Mouse (Mus musculus): Measurements from ENCODE around the gene Aven. TPM values are rescaled to one million over a fixed set of nuclear protein-coding genes. Genes with fewer than 3 reads are reported as not detected.
"Not testable (repeated sequence)": the region's sequence is repeated elsewhere in the genome, so short reads cannot be mapped to it uniquely, and the experiment has no call there.

The Aven gene
- total RNA-seq (2015) (18.7 and 19.6 TPM in 2 replicates), total RNA-seq (2017) (30.9 and 41.0 TPM in 2 replicates)

DNA sequence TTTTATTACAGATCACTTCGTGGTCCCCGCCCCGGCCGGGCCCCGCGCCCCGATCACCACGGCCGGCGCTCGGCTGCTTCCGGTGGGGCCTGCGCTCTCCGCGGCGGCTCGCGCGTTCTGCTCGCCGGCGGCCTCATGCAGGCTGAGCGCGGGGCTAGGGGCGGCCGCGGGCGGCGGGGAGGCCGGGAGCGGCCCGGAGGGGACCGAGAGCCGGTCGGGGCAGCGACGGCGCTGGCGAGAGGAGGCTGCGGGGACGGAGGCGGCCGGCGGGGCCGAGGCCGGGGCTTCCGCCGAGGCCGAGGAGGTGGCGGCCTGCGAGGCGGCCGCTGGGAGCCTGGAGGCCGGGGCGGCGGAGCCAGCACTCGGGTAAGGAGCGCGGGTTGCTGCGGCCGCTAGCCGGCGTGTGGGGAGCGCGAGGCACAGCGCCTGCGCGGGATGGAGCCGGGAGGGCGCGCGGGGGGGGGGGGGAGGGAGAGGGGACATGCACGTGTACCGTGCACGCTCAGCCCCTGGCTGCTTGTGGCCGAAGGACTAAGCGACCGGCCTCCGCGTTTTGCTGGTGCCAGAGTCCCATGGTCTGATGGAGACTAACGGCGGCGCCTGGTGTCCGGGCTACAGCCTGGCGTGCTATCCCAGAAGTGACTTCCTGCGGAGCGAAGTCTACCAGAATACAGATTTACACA lies at the start of gene Aven:
Gene Aven, plus strand, starts transcription at position 109 of the 683 bp plus-strand sequence.
- ATAC-seq (replicated peaks; ENCODE audit: poor library complexity): peak; percentile 65

DNA sequence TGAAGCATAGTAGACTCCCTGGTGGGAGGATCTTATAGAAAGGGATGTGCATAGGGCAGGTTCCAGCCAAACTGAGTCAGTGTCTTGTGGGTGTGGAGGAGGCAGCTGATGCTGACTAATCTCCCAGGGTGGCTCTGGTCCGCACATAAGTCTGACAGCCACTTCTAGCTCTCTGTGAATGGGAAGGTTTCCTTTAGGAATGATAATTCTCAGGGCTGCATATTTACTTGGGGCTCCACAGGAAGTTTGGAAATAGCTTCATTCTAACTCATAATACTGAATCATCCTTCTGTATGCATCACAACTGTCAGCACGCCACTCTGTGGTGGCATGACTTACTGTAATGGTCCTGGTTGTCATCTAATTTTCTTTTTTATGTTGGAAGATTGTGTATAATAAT lies 49.3 kb upstream of the Aven start:
- no peak for ATAC-seq (replicated peaks; ENCODE audit: poor library complexity)

DNA sequence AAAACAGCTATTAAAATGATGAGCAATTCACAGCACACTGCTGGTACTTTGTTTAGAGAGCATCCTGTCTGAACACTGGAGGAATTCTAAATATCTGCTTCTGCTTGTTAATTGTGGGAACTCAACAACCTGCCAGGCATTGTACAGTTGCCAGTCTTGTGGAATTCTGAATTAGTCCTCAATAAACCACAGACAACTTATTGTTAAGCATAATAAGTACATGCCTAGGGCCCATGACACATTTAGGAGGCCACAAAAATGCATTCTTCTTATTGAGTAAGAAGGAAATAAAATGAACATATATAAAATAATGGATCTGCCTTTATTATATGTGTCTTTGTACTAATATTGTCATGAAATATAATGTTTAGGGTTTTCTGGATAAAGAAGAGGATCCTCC lies 47.3 kb upstream of the Aven start:
- ATAC-seq (replicated peaks; ENCODE audit: poor library complexity): no peak

DNA sequence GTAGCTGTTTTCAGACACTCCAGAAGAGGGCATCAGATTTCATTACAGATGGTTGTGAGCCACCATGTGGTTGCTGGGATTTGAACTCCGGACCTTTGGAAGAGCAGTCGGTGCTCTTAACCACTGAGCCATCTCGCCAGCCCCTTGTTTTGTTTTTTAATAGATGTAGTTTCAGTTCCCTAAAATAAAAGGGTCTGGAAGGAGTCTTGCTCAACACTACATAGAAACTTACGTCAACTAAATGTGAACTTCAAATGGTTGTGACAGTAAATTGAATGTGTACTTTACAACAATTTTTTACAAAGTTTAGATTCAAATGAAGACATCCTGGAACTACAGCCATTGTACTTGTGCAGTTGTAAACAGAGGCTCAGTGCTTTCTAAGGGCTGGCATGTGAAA lies 44.7 kb upstream of the Aven start:
- peak; percentile 79 for ATAC-seq (replicated peaks; ENCODE audit: poor library complexity)

DNA sequence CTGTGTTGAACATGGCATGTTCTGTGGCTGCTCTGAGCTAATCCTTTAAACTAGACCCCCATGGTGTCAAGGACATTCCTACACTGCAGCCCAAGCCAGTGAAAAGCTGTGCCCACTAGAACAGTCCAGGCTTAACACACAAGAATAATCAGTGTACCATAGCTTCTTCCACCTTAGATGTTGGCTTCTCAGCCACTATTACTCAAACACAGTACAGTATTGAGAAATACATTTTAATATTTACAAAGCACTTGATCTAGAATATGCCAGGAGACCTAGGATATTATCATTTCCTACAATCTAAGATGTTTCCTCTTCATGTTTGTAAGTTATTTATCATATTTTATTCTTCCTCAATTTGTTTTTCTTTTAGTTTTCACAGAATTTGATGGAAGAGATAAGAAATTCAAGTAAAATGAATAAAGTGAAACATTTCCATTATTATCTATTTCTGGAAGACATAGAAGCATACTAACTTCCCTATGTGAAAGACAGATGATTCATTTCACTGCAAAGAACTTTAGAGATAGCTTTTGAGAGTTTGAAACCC lies 44.2 kb upstream of the Aven start:
- ATAC-seq (replicated peaks; ENCODE audit: poor library complexity): peak; percentile 47

DNA sequence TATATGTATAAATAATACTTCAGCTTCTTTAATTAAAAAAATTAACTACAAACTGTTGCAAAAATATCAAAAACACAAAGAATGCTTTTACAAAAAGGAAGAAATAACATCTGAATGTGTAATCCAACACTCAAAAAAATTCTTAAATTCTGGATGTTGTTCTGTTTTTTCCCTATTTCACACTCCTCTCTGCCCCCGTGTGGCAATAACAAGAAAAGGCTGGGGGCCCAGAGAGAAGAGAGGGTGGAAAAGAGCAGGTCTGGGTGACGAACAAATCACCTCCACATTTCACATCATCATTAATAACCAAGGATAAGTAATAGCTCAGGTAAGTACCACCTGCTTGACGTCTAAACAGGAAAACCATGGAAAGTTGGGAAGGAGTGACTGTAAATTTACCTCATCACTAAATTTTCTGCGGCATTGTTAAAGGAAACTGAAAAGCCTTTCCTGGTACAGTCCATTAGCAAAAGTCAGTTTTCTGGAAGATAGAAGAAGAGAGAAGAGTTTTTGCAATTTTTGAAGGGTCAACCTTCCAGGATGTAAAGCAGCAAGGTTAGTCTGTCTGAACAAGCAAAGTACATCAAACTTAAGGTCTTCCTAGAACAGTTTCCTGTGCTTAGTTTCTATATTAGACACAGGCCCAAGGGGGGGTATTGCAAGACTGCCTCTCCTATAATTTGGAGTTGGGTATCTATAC lies 43.0 kb upstream of the Aven start:
- ATAC-seq (replicated peaks; ENCODE audit: poor library complexity): peak; percentile 67

DNA sequence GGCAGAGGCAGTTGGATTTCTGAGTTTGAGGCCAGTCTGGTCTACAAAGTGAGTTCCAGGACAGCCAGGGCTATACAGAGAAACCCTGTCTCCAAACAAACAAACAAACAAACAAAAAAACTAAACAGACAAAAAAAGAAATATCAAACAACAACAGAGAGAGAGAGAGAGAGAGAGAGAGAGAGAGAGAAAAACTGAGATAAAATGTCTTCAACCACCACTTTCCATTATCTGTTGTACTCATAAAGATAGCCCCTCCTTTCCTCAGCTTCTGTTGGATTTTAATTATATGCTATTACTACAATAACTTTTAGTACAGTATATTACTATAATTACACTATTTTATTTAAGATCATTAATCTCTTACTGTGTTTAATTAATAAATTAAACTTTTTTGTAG lies 40.3 kb upstream of the Aven start:
- not testable (repeated sequence) for ATAC-seq (replicated peaks; ENCODE audit: poor library complexity)

DNA sequence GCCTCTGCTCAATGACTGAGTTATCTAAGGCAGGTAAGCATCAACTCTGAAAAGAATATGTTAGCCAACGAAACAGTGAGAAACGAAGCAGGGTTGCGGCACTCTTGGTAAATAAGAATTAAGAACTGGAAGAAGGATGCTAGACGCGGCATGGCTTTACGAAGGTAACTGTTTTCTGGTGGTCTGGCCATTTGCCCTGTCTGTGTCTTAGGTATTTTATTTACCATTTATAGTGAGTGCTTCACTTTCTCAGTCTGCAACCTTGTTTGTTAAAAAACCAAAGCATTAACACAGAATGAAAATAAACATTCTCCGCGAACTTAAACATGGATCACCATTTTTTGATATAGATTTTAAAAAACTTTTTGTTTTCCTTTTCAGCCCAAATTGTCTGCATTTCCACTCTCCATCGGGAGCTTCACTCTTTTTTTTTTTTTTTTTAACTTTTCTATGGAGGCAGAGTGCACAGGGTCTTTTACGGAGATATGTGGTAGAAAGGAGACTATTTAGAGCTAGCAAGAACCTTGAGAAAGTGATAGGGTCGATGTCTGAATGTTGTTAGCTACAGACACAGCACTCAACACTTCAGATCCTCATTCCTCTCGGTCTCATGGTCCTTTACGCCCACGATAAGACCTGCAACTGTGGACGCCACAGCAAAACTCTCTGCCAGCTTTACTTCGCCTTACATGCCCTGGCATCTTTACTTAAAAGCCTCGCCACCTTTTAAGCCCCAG lies 38.5 kb upstream of the Aven start:
- no peak for ATAC-seq (replicated peaks; ENCODE audit: poor library complexity)

DNA sequence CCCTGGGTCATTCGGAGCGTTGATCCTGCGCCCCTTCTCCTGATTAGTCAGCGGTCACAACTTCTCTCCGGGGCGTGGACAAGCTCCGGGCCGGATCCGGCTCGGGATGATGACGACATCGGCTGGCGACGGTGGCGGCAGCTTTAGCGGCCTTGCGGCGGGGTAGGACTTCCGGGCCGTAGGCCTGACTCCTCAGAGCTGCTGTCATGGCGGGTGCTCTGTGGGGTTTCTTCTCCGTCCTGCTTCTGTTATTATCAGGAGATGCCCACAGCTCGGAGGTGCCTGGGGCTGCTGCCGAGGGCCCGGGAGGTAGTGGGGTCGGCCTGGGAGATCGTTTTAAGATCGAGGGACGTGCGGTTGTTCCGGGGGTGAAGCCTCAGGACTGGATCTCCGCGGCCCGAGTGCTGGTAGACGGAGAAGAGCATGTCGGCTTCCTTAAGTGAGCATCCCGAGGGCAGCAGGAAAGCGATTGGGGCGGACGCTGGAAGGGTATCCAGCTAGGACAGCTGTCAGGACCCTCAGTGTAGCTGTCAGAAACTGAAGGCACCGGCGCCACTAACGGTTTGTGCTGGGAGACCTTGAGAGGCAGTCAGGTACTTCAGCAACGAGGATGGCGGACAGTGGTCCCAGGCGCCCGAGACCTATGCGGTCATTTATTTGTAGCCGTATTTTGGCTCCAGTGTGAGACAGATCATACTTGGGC lies 37.8 kb upstream of the Aven start, which contains the start of gene Emc7:
Gene Emc7, plus strand, starts transcription at position 136 of the 703 bp plus-strand sequence.
- ATAC-seq (replicated peaks; ENCODE audit: poor library complexity): peak; percentile 98

DNA sequence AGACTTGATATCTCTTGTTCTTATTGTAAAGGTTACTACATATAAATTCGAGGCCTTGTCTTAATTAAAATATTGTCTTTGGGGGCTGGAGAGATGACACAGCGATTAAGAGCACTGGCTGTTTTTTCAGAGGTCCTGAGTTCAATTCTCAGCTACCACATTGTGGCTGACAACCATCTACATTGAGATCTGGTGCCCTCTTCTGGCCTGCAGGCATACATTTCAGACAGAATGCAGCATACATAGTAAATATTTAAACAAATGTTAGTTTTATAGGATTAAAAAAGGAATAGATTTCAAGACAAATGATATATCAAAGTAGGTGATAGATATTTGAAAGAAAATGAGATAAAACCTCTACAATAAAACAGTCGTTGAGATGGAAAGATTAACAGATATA lies 32.2 kb upstream of the Aven start:
- ATAC-seq (replicated peaks; ENCODE audit: poor library complexity): no peak

DNA sequence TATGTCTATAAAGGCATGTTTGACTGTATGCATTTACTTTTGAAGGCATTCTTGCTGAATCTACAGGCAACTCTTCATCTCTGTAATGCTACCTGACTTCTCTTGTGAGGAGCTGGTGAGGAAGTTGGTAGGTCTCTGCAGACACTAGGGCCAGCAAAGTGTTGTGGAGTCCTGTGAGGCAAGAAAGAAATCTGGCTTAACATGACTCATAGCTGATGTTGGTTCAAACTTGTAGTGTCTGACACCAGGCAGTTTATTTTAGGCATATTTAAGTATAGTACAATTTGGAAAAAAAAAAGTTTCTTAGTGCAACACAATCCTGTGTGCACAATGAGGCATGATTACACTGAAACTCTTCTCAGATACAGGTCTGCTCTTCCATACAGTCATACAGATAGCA lies 23.2 kb upstream of the Aven start:
- ATAC-seq (replicated peaks; ENCODE audit: poor library complexity): no peak

DNA sequence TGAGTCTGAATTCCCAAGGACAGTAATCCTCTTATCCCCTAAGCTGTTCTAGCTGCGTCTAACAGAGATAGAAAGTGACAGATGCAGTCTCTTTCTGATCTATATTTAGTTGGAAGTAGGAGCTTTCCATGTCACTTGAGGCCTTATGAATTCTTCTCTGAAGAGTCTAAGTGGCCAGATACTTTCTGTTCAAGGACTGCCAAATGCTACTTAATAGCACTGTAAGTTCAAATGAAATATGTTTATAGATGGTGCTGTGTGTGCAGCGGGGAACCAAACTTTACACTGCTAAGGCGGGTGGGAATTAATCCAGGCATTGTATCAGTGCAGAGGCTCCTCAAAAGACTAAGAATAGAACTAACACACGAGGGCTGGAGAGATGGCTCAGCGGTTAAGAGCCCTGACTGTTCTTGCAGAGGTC lies 21.8 kb upstream of the Aven start:
- ATAC-seq (replicated peaks; ENCODE audit: poor library complexity): no peak

DNA sequence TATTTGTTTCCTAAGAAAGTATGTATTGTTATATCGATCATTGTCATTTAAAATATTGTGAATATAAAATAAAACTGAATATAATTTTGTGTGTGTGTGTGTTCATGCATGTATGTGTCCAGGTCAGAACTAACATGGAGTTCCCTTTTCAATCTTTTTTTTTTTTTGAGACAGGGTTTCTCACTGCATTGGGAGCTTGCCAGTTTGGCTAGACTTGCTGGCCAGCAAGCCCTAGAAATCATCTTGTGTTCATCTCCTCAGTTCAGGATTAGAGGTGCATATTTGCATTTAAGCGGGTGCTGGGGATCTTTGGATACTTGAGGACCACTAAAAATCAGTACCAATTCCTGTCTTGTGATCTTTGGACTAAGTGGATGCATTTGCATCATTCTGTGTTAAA lies 20.7 kb upstream of the Aven start:
- ATAC-seq (replicated peaks; ENCODE audit: poor library complexity): no peak

DNA sequence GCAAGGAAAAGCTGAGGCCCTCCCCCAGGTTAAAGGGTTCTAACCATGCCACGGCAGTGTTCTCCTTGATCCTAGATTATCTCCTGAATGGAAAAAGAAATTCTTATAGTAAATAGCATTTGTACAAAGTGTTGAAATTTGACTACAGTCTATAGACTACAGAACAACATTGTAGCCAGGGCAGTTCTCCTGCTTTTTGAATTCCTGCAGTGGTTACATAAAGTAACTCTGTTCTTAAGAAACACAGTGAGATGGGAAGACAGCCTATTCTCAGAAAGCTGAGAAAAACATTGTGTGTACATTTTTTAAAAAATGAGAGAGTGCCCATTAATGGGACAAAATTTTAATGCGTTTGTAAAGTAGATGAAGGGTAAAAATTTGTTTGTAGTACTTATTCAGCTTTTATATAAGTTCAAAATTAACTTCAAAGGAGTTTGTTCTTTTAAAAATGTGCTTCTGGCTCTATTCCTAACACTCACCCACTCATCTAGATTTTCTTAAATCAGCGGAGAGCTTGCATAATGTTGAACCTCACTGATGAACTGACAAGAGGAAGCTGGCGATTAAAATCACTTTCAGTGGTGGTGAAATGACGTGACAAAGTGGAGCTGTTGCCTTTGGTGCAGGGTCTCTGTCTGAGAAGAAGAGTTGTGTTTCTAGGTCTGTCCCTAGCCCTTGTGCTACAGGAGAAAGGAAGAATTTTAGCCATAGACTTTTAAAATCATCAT lies 17.6 kb upstream of the Aven start:
- ATAC-seq (replicated peaks; ENCODE audit: poor library complexity): peak; percentile 60

DNA sequence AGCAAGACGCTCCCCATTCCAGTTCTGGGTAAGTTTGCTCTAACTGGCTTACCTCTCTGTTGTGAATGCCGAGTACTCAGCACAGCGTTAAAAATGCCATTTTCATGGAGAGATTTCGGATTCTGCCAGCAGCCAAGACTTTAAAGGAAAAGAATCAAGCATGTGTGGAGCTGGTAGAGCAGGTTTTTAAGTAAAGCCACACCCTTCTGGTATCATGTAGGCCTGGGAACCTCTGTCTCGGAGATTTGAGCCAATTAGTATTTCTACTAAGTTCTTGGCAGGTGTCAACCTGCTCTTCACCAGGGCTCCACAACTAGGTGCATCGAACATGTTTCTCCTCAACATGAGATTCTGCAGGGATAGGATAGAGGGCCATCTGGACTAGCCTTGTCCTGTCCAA lies 16.2 kb upstream of the Aven start:
- ATAC-seq (replicated peaks; ENCODE audit: poor library complexity): no peak

DNA sequence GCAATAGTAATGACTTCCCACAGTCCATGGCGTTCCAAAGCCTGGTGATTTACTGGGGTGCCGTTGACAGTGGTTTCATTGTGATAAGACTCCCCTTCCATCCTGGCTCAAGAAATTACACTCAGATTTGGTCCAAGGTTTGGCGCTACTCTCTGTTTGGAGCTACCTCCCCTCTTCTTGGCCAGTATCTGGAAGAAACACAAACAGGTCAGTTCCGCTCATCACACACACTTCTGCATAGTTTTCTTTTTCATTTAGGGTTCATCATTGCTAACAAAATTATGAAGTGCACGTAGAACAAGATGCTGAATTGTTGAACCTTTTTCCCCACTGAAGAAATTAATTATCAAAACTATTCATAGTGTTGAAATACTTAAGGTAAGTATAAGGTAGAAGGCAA lies 12.1 kb upstream of the Aven start, which contains the start of gene Chrm5:
Gene Chrm5, minus strand, starts transcription at position 101 of the 400 bp plus-strand sequence.
- ATAC-seq (replicated peaks; ENCODE audit: poor library complexity): no peak

DNA sequence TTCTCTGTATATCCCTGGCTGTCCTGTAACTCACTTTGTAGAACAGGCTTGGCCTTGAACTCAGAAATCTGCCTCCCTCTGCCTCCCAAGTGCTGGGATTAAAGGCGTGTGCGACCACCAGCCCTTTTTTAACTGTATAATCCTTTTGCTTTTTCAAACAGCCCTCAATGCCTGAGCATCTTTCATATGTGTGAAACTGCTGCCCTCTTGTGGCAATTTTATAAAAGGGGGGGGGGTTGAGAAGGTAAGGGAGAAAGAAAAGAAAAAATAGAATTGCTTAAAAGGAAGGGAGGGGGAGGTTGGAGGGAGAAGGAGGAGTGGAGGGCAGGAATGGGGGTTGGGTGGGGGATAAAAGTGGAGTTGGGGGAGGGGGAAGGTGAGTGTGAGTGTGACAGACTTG lies 11.2 kb upstream of the Aven start:
- peak; percentile 79 for ATAC-seq (replicated peaks; ENCODE audit: poor library complexity)

DNA sequence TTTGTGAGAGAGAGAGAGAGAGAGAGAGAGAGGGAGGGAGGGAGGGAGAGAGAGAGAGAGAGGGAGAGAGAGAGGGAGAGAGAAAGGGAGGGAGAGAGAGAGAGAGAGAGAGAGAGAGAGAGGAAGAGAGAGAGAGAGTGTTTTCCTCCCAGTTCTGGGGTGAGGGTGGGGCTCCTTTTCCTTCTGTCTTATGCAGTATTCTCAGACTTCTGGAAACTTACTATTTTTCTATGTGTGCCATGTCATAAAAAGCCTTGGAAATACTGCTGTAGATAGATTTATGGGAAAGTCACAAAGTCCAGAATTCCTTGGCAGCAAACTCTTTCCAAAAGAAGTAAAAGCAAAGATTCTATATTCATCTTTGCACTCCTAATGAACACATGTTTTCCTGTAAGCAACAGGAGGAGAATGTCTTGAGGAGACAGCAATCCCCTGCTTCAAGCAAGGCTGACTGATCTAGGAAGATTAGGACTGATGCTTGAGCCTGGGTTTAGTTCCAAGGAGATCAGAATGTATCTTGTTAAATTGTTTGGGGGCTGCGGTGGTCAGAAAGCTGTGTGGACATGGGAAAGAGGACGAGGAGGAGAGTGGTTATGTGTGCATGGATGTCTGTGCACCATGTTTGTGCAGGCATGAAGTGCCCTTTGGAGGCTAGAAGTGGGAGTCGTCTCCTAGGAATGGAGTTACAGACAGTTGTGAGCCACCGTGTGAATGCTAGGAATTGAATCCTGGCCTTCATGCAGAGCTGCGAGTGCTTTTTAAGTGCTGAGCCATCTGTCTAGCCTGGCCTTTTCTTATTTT lies 10.0 kb upstream of the Aven start:
- no peak for ATAC-seq (replicated peaks; ENCODE audit: poor library complexity)

DNA sequence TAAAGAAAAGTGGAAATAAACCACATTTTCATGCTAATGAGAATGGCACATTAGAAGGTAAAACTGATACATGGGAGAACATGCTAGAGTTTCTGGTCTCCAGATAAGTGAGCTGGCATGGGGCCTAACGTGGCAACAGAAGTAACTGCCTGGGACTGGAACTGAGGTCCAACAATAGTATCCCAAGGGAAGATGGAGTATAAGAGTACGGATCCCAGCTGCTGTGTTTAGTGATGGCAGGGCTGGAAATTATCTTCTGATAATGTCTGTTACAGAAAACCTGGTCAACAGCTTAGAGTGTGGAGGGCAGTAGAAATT lies 9.5 kb upstream of the Aven start:
- ATAC-seq (replicated peaks; ENCODE audit: poor library complexity): no peak

Data from megakaryocyte progenitor cell, adult 5-6 weeks (primary cell).